Mouse (Mus musculus): ENCODE results near the gene Zbtb20. TPM values are rescaled to one million over a fixed set of nuclear protein-coding genes. Genes with fewer than 3 reads are reported as not detected.

Gene Zbtb20
- total RNA-seq, 2 experiments from 2014 or later = 99.2 to 123 TPM

- DNase-seq = no peak
Observed at GRCm38 (mm10) chr16:43571376-43572081, 695.8 kb downstream of the Zbtb20 start.

DNA sequence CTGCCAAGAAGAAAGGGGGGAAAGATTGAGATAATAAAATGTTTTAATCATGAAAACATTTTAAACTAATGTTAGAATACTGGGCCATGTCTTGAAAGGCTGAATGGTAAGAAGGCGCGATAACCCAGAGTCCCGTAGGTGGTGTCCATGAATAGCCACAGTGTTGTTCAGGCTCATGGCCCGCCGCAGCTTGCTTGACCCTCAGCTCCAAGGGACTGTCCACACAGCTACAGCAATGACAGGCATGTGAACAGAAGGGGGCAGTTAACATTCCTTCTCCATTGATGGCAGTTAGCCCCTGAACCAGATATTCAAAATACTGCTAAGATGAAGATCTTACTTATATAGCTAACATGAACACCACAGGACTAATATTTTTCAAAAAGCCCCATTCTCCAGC is 696.5 kb downstream of the Zbtb20 start:
- no peak for DNase-seq

DNA sequence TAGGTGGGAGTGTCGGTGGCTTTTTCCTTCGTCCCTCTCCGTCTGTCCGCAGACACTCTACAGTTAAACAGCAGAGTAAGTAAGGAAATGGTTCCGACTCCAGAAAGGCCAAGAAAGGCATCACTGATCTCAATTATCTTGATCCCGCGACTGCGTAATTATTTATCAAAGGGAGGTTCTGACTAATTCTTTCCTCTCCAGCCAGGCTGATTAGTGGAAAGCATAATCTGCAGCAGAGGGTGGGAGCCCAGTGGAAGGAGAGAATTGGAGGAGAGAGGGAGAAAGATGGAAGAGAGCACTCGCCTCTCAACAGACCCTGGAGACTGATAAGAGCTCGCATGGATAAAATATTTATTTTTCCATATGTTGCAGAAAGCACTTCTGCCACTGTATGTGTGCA is 697.1 kb downstream of the Zbtb20 start:
- no peak for DNase-seq

GRCm38 (mm10) chr16:43573181-43573833 is 697.6 kb downstream of the Zbtb20 start:
- DNase-seq = peak; percentile 56

- DNase-seq = peak; percentile 96
Observed at GRCm38 (mm10) chr16:43574006-43574764, 698.5 kb downstream of the Zbtb20 start.

DNA sequence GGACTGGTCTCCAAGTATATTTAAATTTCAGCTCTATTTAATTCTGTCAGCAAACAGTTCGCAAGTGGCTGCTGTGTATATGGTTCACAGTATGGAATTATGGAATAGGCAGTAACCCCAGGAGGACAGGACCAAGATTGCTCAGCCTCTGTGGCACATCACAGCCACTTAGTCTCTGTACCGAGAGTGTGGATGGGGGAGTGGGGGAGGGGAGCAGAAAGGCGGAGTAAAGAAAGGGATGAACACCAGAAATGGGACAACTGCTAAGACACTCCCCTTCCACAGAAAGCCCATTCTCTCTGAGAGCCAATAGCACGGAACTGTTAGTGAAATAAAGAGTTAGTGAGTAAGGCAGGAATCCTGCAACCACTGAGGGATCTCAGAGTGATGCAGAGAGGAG is 699.4 kb downstream of the Zbtb20 start:
- no peak for DNase-seq

DNA sequence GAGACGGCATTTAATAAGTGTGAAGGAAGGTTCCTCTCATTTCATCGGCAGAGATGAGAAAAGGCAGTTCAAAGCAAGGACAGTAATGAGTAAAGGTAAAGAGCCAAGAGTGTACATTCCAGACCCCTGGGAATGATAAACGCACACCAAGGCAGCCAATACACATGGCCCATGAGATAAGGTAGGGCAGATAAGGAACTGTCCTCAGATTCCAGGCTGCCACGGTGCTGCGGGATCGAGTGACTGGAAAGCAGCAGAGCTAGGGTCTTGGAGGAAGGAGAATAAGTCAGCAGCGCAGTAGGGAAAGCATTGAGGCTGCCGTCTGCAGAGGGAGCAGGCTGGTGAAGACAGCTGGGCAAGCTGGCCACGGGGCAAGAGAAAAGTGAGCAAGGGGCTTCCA is 699.8 kb downstream of the Zbtb20 start:
- no peak for DNase-seq

DNA sequence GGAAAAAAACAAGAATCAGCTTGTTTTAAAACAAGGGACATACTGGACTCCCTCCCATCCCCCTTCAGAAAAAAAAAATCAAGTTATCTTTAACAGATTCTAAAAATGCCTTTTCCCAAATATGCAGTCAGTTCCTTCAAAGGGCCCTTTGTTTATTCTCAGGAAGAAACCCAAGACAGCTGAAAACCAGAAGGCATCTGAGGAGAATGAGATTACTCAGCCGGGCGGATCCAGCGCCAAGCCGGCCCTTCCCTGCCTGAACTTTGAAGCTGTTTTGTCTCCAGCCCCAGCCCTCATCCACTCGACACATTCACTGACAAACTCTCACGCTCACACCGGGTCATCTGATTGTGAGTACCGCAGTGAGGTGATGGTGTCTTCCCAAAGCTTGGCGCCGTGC is 701.7 kb downstream of the Zbtb20 start:
- DNase-seq = no peak

DNA sequence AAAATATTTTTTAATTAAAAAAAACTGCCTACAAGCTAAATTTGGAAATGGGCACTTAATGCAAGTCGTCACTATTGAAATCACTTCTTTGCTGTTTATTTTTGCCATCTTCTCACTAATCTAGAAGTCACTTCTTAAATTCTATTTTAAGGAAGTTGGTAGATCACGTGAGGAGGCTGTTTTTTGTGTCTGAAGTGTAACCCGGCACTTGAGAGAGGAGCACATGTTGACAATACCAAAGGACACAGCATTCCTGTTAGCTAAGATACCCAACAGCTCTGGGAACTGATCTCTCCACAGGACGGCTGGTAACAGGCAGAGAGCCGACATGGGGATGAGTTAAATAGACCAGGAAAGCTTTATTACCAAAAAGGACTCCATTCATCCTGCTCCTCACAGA is 702.7 kb downstream of the Zbtb20 start:
- no peak for DNase-seq

DNA sequence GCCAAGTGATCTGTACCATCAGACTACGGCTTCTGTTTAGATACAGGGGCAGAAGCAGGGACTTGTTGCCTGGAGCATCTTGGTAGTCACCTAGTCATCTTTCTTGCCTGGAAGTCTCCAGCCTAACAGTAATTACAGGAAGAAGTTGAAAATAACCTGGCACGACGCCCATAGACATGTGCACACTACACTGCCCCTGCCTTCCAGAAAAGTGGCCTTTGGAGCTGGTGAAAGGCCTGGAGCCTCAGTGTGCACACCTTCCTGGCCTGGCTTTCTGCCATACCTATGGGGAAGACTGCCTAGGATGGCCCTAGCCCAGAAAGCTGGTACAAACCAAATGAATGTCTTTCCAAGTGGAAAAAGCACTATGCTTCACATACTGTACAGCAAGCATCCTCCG is 703.4 kb downstream of the Zbtb20 start:
- DNase-seq = no peak

DNA sequence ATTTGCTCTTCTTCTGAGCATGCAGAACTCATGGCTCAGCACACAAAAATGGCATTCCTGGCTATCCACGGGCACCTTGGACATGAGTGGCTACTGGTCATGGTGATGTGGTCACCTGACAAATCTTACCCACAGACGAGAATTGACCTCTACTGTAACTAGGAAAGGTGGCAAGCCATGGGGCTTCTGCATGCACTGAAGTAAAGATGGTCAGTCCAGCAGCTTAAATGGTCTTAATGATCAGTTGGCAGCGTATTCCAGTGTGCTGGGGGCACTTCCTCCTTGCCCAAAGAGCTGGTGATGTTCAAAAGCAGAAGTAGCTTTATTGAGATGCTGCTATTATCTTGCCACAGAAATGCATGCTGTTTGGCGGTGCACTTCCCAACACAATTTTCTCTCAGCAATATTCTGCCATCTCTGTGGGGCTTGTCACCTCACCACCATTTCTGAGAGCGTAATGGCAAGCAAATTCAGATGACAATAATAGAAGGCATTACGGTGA is 704.7 kb downstream of the Zbtb20 start:
- DNase-seq = no peak

- no peak for DNase-seq
Observed at GRCm38 (mm10) chr16:43581551-43581950, 705.9 kb downstream of the Zbtb20 start.

GRCm38 (mm10) chr16:43586859-43587429 is 711.3 kb downstream of the Zbtb20 start:
- no peak for DNase-seq

- peak; percentile 58 for DNase-seq
Observed at GRCm38 (mm10) chr16:43590704-43591493, 715.2 kb downstream of the Zbtb20 start.

- peak; percentile 64 for DNase-seq
Observed at GRCm38 (mm10) chr16:43592062-43592461, 716.4 kb downstream of the Zbtb20 start.

GRCm38 (mm10) chr16:43592801-43593200 is 717.1 kb downstream of the Zbtb20 start:
- no peak for DNase-seq

GRCm38 (mm10) chr16:43597375-43598060 is 721.8 kb downstream of the Zbtb20 start:
- DNase-seq = no peak

- no peak for DNase-seq
Observed at GRCm38 (mm10) chr16:43599707-43600106, 724.0 kb downstream of the Zbtb20 start.

- no peak for DNase-seq
Observed at GRCm38 (mm10) chr16:43602573-43602972, 726.9 kb downstream of the Zbtb20 start.

DNA sequence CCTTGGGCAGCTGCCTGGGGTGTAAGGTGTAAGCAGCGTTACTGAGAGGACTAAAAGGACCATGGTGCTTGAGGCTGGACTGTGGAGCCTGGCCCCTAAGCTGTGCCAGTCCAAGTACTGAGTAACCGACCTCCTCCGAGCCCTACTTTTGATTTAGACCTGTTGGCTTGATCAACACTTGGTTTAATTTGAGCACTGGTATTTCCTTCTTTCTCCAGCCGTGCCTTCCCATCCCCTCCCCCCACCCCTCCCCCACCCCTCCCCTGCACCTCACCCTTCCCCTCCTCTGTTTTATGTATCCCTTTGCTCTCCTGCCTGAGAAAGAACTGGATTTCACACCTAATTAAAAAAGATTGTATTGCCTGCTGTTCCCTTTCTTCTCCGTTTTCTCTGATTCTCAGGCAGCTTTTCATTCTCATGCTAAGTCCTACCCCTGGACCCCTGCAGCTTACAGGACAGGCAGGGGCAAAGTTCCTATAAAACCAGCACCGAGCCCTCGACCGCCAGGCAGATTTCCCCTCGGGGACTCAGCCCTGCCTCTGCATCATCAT is 728.0 kb downstream of the Zbtb20 start:
- DNase-seq = no peak

All from adrenal gland, postnatal 10 days (tissue).